Mouse (Mus musculus) ovary, adult 18-20 months (tissue): ENCODE data around the gene Nrf1.

Source experiments
- DNase-seq: peaks from one replicate; pipeline ENCODE4 v3.0.0; 2022; ENCODE audit warnings: low spot score, mixed read lengths

Gene Nrf1

GRCm38 (mm10) chr6:30081339-30081738 lies 33.6 kb downstream of the Nrf1 start:
- DNase-seq = no peak

GRCm38 (mm10) chr6:30083307-30083706 lies 35.5 kb downstream of the Nrf1 start:
- no peak for DNase-seq

DNA sequence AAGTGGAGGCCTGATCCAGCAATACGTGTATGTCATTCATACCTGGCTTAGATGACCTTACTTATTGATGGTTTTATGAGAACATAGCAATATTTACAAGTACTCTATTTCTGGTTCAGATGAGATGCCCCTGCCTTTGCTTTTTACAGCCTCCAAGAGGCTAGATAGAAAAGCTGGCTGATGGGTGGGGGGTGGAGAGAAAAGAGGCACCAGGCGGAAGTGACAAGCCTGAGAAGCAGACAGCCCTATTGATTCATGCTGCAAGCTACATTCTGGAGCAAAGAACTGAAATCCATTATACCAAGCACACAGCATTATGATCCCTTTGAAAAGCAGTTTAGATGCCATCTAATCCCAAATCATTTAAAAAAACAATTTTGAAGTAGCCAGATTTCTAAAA lies 37.6 kb downstream of the Nrf1 start:
- DNase-seq = no peak

DNA sequence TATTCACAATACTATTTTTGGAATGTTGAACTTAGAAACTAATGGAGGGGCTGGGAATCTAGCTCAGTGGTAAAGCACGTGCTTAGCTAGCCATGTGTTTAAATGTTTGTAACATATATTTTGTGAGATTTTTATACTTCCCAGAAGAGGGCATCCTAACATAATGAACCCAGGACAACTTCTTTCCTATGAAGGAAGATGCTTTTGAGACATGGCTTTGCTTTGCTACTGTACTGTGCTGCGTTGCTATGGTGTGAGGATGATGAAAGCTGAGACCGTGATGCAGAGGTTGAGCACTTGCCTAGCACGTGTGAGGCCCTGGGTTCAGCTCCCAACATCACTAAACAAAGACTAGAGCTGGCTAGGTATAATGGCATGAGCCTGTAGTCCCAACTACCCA lies 43.4 kb downstream of the Nrf1 start:
- DNase-seq = no peak

GRCm38 (mm10) chr6:30092816-30093215 lies 45.0 kb downstream of the Nrf1 start:
- no peak for DNase-seq

- no peak for DNase-seq
These were observed 54.1 kb downstream of the Nrf1 start for GRCm38 (mm10) chr6:30101773-30102415.

GRCm38 (mm10) chr6:30106091-30106490 lies 58.3 kb downstream of the Nrf1 start:
- DNase-seq = no peak

DNA sequence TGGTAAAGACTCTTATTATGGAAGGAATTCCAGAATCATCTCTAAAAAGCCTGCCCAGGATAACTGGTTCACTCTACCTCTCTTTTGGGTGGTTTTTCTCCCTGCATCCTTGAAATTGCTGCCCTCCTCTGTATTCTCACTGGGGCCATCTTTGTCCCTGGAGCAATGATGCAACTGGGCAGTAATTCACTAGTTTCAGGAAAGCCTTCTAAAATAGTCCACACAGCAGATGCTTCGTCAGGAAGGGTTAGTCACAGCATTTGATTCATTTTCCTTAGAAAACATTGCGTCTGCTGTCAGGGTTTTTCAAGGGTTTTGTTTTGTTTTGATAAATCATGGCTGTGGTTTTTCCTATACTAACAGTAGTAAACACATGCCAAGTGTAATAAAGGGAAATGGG lies 59.7 kb downstream of the Nrf1 start:
- no peak for DNase-seq

- no peak for DNase-seq
These were observed 62.2 kb downstream of the Nrf1 start for GRCm38 (mm10) chr6:30109820-30110502.

- DNase-seq = no peak
These were observed 64.8 kb downstream of the Nrf1 start for GRCm38 (mm10) chr6:30112349-30113132.

DNA sequence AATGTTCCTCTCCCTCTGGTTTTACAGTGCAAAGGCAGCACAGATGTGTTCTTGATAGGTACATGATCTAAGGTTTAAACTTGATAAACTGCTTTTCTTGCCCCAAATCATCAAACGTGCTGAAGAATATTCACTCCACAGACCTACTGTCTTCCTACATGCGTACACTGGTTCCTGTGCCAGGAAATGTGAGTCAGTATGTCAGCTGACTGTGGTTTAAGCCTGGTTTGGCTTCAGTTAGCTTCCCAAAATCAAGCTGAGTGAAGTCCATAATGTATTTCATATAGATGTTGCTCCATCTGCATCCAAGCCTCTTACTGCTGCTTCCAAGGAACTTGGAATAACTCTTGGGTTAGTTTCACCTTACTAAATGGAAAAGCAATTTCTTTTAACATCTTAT lies 66.3 kb downstream of the Nrf1 start:
- DNase-seq = no peak

GRCm38 (mm10) chr6:30121152-30121551 lies 73.4 kb downstream of the Nrf1 start:
- DNase-seq = no peak

DNA sequence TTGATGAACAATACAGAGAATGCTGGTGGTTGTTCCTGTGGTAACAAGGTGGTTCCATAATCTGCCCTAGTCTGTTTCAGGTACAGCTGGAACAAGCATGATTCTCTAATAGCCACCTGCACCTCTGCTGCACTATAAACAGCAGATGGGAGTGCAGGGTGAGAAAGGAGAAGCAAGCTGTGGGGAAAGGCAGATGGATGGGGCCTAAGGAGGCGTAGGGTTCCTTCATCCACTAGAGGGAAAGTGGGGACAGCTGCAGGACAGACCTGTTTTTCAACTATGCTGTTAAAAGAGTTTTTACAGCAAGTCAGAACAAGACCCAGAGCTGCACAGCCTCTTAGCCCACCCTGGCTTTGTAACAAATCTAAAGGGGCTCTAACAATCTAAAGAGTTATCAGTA lies 73.8 kb downstream of the Nrf1 start:
- DNase-seq = no peak

GRCm38 (mm10) chr6:30123391-30123790 lies 75.6 kb downstream of the Nrf1 start:
- no peak for DNase-seq

DNA sequence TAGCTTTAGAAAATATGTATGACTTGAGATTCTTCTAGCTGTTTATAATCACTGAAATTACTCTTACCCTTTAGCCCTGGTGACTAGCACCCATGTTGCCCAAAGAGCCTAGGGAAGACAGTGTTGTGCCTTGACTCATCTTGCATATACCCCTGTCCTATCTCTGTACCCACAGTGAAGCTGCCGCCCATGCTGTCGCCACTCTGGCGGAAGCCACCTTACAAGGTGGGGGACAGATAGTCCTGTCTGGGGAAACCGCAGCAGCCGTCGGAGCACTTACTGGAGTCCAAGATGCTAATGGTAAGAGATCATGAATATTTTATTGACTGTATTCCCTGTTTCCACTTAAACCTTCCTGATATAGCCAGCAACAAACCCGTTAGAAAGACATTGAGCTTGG lies 78.3 kb downstream of the Nrf1 start:
- DNase-seq = no peak

GRCm38 (mm10) chr6:30126766-30127165 lies 79.0 kb downstream of the Nrf1 start:
- no peak for DNase-seq

DNA sequence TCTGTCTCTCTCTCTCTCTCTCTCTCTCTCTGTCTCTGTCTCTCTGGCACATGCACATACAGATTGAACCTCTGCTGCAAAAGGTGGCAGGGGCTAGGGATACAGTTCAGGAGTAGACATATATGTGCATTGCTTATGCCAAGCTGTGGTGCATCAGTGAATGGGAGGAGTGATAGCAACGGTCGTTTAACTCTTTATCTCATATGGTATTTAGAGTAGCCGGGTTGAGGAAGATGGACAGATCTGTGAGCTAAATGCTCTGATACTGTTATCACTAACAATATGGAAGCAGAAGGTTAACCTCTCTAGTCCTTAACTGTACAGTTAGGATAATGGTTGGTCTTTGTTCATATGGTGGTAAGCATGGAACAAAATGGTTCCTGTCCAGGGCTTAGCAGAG lies 84.6 kb downstream of the Nrf1 start:
- no peak for DNase-seq

DNA sequence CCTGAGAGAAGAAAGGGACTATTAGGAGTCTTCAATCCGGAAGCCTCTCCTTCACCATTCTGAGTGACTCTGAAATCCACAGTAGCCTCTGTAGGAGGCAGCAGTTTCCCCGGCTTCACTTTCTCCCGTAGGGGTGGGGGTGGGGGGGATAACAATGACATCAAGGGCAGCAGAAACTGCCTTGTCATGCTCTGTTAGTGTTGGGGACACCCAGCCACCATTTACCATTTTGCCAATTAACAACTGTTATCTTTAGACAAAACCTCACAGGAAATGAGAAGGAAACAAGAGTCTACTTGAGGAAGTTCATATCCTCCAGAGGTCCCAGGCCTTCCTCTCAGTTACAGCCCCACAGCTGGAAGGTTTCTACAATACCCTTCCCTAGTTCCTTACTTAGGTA lies 87.8 kb downstream of the Nrf1 start:
- no peak for DNase-seq

DNA sequence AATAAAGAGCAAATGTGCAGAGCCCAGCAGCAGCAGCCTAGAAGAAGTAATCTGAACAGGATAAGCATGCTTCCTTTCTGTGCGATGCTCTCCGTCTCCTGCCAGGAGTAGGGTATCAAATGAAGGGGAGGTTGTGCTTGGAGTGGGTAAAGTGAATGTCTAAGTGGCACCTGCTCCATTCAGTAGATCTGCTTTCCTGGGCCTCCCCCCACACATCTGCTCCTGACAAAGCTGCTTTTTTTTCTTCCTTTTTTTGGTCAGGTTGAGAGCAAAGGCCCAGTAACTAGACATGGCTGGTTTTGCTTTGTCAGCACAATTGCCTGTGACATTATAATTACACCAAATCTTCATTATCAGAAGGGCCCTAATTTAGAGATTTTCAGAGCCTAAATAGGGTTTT lies 89.4 kb downstream of the Nrf1 start:
- DNase-seq = no peak

DNA sequence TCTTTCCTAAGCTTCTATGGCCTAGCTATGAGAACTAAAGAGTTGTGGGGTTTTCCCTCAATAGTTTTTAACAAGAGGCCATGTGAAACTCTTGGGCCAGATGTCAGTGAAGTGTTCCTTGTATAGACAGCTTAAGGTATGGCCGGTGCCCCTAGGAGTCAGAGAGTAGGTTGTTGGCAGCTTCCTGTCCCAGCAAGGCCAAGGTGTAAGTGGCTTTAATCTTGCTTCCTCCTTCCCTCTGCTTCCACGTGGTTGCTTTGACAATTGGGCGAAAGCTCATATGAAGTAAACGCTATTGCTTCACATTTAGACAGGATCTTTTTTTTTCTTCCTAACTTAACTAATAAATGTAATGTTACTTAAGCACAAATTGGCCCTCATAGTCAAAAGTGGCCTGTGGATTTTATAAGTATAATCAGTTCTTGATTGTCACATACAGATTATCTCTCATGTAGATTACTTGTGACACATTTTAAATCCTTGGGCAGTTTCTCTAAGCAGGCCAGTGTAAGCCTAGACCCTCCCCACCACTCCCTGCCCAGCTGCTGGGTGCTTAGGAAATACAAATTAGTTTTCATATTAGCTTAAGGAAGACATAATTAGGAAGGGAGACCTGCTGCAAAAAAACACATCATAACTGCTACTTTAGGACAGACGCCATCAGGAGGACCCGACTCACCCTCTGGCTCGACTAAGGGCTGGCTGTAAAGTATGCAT lies 91.7 kb downstream of the Nrf1 start:
- no peak for DNase-seq

GRCm38 (mm10) chr6:30143263-30143662 lies 95.5 kb downstream of the Nrf1 start:
- DNase-seq = no peak

GRCm38 (mm10) chr6:30147058-30147457 lies 99.3 kb downstream of the Nrf1 start:
- DNase-seq = no peak

GRCm38 (mm10) chr6:30147753-30148152 lies 100.0 kb downstream of the Nrf1 start:
- no peak for DNase-seq
